Mouse (Mus musculus) CD4-positive, CD25-positive, alpha-beta regulatory T cell, adult 4 months (primary cell): Measurements from ENCODE around the gene Tfb1m. TPM values are rescaled to one million over a fixed set of nuclear protein-coding genes. Genes with fewer than 3 reads are reported as not detected.

ENCODE experiments used
- polyA plus RNA-seq, 2 experiments: library from polyadenylated mRNA; unstranded; fragments of 100-300 nt; shearing (Covaris generic); gene quantifications; one replicate each; pipeline ENCODE4 v1.2.1; 2017

Tfb1m gene
- polyA plus RNA-seq, 2 experiments from 2014 or later, result 9.7 to 10.0 TPM

Other genes with a start within 250 kb of the Tfb1m start
- 1 to 10 TPM in 1 of 2 experiments, under 1 TPM in 1; 0.79 to 1.3 TPM for gene Tiam2, start 231.2 kb downstream of the Tfb1m start, polyA plus RNA-seq
- gene Cldn20, start 25.2 kb downstream of the Tfb1m start, polyA plus RNA-seq, result not detected
- not detected for gene Nox3, start 138.5 kb upstream of the Tfb1m start, polyA plus RNA-seq